Mouse (Mus musculus) naive thymus-derived CD4-positive, alpha-beta T cell, adult 2 months (primary cell): Measurements from ENCODE around the gene Nbea.

Source experiments
- DNase-seq: peaks from one replicate; pipeline ENCODE4 v3.0.0-alpha.2; 2011; ENCODE audit warnings: low read depth

The Nbea gene

DNA sequence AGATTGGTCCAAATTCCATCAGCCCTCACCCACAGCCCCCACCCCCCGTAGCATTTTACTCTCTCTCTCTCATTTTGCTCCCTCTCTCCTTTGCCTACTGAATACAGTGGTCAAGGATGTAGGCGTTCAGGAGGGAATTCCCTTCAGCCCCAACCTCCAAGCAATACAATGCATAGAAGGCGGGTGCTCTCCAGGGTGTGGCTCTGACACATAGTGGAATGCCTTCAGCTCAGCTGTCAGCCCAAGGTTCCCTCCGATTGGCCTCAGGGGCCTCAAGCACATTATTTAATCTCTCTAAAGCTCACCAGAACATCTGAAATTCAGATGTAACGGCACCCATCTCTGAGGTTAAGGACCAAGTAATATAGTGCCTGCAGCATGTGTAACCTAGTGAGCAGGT is 590.2 kb downstream of the Nbea start:
- no peak for DNase-seq

DNA sequence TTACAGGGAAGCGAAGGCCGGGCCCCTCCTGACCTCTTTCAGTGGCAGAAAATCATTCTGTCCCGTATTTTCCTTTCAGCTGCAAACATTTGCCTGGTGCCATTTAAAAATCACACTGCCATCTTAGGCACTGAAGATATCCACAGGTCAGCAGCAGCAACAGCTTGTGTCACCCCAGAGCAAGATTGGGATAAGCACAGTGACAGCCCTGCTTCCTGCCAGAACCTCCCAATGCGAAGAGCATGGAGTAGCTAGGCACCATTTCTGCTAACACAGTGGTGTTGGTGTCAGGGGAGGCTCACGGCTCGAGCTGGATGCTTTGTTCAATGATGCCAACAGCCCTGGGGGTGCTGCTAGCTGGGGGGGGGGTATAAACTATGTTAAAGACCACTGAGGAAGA is 592.8 kb downstream of the Nbea start:
- no peak for DNase-seq

DNA sequence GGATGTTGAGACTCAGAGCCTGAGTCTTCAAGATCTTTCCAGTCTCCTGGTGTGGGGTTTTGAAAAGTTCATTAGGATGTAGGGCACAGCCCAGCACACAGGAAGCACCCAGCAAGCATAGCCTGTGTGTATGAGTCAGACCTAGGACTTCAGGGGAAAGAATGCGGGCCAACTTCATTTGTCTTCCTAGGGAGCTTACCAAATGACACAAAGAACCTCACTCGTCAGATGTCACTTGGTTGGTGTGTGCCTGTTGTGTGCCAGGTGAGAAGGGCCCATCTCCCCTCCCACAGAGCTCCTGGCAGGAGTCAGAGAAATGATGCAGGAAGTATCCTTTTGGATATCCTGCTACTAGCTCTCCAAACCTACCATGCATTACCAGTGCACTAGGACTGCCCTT is 593.2 kb downstream of the Nbea start:
- DNase-seq = no peak

DNA sequence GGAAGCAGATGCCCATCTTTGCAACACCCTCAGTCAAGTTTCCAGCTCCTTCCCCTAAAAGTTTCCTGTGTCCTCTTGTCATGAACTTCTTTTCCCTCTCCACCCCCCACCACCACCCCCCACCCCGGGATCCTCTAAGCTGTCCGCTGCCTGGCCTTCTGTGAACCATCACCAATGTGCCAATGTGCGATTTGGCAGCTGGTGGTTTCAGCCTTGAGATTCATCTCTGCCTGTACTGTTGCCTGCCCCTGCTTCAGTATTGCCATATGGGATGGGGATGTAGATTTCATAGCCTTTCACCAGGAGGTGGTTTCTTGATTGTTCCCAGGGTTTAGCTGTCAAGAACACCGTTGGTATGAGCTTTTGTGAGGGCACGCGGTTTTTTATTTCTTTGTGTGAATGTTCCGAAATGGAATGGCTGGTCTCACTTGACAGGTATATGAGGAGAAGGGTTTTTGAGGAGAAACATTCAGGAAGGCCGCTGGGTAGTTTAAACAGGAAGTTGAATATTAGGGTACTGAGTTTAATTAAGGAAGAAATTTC is 594.0 kb downstream of the Nbea start:
- no peak for DNase-seq

DNA sequence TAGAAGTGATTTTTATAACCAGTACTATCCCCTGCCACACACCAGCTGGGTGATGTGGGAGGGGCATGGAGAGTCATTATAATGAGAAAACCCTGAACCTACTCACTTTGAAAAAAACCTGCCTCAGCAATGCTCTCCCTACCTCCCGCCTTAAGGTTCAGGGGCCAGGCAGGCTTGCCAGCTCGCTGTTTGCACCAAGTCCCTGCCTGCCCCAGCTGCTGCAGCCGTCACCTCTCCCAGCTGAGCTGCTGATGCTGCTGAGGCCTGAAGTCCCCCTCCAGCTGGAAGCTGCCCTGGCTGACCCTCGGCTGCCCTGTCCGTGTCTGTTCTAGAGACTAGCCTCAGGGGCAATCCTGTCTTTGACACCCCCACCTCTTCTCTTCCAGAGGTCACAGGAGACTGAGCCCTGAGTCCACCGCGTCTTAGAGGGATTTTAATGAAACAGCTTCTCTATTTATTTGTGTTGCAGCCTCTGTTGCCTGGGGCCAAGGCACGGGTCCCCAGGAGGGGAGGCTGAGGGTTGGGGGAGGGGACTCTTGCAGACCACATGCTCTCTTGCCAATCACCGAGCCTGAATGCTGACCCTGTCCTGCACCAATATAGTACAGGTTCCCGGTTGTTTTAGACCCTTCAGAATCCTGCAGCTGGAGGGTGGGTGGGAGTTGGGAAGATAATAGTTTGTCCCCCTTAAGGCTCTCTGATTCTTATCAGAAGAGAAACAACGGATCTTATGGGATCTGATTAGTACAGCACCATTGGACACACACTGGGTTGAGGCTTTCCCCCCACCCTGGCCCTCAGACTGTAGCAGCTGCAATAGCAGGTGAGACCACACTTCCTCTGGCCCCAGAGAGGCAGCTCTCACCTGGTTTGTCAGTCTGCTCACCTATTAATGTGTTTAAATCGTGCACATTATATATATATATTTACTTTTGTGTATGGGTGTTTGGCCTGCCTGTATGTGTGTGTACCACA is 595.2 kb downstream of the Nbea start:
- no peak for DNase-seq

DNA sequence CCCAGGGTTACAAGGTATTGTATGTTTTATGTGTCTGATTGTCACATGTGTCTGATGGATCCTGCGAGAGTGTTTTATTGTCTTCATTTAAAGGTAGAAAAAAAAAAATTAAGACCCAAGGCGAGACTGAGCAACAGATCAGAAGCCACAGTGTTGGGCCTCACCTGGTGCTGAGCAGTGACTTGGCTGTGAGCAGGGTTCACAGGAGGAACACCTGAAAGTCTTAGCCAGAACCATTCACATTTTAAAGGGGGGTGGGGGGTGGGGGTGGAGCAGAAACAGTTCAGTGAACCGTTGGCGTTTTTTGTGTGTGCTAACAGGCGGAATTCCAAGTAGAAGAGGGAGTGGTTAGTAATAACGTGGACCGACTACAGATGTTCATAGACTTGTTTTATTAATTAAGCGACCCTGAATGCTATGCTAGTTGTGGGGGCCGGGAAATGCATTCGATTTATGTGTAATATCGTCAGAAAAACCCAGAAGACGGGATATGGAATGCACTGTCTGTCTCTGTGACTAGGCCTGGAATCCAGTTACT is 596.0 kb downstream of the Nbea start:
- no peak for DNase-seq
